Mouse (Mus musculus): ENCODE results near the gene G6pd2.

Gene G6pd2

GRCm38 (mm10) chr5:61808516-61808915 is at the start of gene G6pd2:
G6pd2 (plus strand) TSS chr5:61808816.
- DNase-seq (ENCODE audit: extremely low spot score, low spot score), result no peak

DNA sequence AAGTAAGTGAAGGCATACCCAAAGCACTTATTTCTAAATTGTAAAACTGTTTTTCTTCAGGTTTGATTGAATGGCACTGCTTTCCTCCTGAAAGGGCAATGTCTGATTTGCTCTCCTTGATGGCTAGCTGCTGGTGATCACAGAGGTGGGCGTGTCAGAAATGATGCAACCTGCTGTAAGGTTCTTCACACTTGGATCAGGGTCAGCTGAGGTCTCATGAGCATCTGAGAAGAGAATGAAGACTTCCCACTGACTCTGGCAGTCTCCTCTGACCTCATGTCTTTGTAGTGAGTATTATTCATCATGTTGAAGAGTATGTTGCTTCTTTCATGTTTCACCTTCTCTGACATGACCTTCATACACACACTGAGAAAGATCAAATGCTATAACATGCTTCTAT is 44.4 kb upstream of the G6pd2 start:
- no peak for DNase-seq (ENCODE audit: extremely low spot score, low spot score)

DNA sequence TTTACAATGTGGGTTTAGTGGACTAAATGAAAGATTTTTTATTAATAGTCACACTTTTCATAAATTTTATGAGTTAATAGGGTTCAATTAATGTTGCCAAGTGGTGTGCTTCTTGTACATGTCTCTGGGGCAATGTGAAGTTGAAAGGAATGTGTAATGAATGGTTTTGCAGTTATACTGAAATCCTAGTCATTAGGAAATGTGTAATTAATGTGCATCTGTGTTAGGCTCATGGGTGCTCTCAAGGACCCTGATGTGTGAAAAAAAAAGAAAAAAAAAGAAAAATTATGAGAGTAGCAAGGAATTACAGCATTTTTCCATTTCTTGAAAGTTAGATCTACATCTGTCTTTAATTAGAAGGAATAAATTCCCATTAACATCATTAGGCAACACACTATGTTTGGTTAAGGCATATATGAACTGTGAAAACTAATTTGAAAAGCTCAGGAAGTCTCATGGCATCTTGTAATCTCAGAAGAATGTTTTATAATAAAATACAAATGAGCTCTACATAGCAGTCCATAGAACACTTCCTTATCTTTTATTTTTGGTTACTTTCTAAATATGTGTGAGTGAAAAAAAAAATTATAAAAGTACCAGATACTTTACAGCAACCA is 24.4 kb downstream of the G6pd2 start:
- no peak for DNase-seq (ENCODE audit: extremely low spot score, low spot score)

- DNase-seq (ENCODE audit: extremely low spot score, low spot score), result no peak
Observed at GRCm38 (mm10) chr5:61843891-61844290, 35.3 kb downstream of the G6pd2 start.

All from neural tube, embryonic 10.5 days (tissue).